Mouse (Mus musculus) kidney, adult 11 months (tissue): Measurements from ENCODE around the gene Gm10031.
A peak's percentile ranks its signal among the peaks of the same experiment; 100 is the strongest.

Source experiments
- DNase-seq: peaks from one replicate; pipeline ENCODE4 v3.0.0; 2022

Gene Gm10031

DNA sequence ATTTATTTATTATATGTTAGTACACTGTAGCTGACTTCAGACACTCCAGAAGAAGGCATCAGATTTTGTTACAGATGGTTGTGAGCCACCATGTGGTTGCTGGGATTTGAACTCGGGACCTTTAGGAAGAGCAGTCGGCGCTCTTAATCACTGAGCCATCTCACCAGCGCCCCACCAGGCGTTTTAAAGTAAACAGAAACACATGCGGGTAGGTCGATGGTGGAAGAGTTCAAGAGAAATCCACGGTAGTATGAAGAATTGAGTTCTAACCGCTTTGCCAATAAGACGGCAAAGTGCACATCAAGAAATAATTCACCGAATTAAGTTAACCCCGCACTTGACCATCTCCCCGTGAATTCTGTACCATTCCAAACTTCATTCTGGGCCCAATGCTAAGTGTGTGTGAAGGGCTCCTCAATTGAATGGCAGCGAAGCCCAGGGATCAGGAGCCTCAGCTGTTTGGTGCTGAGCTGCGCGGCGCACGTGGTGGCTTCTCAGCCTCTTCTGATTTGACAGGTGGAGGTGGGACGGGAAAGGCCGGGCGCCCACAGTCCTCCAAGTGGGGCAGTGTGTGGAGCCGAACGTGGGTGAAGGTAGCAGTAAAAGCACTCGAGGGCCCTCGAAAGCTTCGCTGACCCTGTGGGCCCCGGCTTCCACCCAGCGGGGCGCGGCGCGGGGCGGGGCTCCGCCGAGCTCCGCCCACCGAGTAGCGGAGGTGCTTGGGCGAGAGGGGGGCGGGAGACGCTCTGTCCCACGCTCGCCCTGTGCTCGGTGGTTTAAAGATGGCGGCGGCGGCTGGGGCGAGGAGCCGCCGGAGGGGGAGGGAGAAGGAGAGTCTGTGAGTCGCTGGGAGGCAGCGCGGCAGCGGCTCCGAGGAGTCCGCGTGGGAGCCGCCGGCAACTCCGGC is 34.5 kb downstream of the Gm10031 start, which contains the start of gene Abl2:
Gene Abl2 (plus strand): TSS at position 763 of the 907 bp plus-strand sequence.
- peak; percentile 88 for DNase-seq

DNA sequence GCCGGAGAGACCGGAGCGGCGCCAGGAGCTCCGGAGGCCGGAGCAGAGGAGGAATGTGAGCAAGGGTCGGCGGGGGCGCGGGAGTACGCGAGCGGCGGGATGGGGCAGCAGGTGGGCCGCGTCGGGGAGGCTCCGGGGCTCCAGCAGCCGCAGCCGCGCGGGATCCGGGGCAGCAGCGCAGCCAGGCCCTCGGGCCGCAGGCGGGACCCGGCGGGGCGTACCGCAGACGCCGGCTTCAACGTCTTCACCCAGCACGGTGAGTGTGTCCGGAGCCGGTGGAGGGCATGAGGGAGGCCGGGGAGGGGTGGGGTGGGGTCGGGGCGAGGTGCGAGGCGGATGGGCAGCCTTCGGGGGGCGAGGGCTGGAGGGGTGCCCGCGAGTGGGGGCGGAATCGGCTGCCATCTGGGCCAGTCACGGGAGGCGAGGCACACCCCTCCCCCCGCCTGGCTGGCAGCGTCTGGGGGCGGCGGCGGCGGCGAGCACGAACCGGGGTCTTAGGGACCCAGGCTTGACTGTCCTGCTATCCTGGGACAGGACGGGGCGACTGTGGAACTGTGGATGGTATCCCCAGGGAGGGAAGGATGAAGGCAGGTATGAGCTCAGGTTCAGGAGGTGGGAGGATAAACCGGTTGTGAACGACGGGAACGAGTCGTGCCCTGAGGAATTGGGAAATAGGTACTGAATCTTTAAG is 35.3 kb downstream of the Gm10031 start:
- peak; percentile 36 for DNase-seq

DNA sequence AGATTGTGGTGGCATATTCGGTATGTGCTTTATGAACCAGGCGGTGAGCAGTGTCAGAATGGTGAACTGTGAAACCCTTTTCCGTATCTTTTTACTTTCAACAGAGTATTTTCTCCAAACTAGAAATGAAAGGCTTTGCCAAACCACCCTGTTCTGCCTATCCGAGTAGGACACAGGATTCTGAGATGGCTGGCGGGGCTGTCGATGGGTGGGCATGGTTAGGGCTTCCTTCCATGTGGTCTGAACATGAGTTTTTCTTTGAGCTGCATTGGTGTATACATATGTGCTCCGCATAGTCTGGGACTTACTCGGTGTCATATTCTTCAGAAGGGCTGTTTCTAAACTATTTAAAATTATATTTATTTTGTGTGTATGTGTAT is 35.8 kb downstream of the Gm10031 start:
- no peak for DNase-seq

DNA sequence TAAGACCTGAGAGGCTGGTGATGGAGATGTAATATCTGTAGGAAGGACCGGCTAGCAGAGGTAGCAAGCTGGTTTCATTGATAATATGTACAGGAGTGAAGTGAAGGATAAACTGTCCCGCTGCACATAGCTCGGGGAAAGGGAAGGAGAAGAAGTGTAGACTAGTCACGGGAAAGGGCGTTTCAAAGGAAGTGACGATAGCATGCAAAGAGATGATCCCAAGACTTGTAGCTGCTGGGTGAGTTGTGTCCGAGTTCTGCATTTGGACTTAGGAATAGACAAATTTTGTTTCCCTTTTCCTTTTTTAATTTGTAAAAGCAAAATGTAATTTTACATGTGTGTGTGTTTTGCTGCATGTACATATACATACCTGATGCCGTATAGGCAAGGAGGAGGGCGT is 36.7 kb downstream of the Gm10031 start:
- DNase-seq = no peak

DNA sequence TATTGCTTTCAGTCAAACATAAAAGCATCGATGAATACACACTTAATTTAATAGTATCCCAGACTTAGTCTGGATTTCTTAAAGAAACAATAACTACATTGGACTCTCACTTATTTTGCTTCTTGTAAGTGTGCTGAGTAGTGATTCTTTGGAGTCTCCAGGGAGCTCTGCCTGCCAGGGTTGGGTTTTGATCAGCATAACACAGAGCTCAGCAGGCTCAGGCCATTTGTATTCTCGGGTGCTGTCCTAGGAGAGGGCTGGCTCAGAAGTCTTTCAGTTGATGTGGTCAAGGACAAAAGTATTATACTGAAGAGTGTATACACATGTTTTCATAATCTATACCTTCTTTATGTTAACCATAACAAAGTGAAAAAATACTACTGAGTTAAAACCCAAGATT is 41.5 kb downstream of the Gm10031 start:
- no peak for DNase-seq

DNA sequence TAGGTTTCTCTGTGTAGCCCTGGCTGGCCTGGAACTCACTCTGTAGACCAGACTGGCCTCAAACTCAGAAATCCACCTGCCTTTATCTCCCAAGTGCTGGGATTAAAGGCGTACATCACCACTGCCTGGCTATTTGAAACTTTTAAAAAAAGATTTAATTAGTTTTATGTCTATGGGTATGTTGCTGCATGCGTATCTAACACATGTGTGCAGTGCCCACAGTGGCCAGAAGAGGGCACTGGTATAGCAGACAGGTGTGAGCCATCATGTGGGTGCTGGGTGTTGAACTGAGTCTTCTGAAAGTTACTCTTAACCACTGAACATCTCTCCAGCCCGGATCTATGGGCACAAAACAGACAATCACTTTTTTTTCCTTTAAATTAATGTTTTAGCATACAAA is 42.3 kb downstream of the Gm10031 start:
- DNase-seq = no peak

DNA sequence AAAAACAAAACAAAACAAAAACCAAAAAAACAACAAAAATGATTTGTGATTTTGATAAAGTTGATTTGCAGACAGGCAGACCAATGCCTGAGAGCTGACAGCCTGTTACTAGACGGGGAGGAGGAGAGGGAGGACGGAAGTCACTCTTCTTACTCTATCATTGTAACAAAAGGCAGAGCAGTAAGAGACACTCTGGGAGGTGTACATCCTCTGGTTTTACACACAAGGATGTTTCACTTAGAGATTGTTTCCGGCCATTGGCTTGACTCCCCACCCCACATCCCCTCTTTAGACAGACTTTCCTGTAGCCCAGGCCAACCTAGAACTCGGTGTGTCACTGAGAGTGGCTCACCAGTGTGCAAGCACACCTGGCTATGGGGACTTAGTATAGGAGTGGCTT is 45.8 kb downstream of the Gm10031 start:
- DNase-seq = no peak

DNA sequence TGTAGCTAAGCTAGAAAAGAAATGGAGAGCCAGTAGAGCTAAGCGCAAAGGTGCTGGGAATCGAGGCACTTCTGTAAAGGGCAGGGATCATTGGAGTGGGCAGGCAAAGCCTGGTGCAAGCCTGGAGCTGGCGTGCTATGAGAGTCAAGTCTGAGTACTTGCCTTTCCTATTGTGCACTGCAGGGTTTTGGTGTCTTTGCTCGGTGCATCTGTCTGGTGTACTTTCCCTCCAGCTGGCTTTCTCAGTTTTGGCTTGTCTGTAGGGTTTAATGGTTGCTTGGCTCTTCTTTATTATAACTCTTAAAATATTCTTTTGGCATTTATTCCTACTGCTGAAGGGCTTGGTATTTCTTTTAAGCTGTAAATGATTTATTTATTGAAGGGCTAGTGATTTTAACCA is 49.1 kb downstream of the Gm10031 start:
- no peak for DNase-seq
